Mouse (Mus musculus): ENCODE data around the gene Mslnl.
A peak's percentile ranks its signal among the peaks of the same experiment; 100 is the strongest.

Gene Mslnl

DNA sequence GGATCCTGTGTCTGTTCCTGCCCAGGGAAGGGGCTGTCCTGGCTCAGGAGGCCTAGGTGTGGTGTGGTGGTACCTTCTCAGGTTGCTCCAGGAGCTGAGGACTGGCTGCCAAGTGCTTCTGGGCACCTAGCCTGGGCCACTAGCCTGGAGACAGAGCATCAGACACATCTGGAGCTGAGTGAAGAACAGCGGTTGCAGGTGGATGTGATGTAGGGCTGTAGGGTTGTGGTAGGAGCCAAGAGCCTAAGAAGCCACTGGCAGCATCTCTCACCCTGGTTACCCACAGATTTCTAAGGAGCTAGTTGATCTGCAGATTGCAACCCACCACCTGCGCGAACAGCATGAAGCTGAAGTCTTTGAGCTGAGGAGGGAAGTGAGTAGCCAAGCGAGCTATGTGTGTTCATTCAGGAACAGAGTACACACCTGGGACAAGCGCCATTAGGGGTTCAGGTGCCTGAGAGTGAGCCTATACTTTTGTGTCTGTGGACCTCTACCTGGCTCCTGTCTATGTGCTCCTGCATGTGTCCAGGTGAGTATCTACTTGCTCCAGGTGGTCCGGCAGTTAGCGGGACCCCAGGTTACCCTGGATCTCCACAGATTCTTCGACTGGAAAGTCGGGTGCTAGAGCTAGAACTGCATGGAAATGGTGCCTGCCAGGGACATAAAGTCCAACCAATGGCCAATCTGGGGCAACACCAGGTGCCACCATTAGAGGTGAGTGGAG, 51.1 kb downstream of the Mslnl start:
- DNase-seq, result no peak

DNA sequence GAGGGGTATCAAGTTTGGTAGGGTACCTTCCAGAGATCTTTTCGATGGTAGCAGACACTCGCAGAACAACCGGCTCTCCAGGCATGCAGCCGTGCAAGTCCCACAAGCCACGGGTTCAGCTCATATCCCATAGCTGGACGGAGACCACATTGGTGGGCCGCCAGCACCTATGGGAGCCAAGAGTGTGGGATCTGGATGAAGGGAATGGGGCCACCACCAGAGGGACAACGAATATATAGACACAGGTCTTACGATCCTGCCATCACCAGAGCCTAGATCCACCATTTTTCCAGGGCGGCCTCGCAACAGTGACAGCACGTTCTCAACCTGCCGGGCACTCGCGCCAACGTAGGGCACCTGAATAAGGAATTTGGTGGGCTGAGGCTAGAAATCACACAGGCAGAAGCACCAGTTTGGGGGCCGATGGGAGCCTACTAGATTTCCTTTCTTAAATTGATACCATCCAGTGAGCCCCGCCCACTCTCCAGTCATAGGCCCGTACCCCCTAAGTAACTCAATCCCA, 55.5 kb downstream of the Mslnl start:
- no peak for DNase-seq

DNA sequence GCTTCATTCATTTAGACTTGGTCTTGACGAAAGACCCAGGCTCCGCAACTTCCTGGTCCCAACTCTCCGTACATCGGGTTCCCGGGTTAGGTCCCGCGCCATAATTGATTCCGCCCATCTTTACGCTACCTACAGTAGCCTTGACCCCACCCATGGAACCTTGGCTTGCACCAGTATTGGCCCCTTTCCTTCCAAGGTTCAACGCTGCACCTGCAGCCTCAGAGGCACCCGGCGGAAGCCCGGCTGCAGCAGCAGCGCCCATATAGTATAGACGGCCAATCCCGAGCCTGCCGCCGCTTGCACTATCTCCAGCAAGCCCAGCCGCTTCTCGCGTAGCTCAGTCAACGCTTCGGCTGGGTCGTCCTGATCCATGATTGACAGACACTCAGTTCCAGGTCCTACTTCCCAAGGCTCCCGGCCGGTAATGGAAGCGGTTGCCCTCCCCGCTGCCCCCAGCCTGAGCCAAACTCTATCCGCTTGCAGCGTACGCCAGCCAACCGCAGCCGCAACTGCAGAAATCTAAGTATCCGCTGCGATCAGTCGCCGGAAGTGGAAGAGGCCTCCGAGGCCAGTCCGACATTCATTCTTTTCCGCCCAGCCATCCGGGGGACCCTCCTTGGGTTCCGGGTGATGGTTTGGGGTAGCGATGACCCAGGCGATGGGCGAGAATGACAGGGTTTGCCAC, 56.1 kb downstream of the Mslnl start:
- peak; percentile 94 for DNase-seq

DNA sequence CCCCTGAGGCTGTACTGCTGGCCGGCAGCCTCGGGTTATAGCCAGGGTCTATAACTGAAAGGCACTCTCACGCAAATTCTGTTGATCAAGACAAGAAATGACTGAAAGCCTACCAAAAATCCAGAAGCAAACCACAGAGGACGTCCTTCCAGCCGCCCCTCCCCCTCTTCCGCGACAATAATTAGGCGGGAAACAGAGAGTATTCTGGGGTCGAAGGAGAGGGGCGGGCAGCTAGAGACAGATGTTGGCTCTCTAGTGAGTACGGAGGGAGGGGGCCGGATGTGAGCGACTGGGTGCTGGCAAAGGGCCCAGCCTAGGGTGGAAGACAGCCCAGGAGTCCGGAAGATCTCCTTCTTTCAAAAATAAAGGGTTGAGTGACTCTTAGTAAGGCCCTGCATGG, 56.8 kb downstream of the Mslnl start, which contains the start of gene Fam173a:
Fam173a (minus strand) TSS at position 287 of the 400 bp plus-strand sequence.
- DNase-seq, result peak; percentile 92

- no peak for DNase-seq
Observed at GRCm38 (mm10) chr17:25794197-25794596, 58.4 kb downstream of the Mslnl start.

DNA sequence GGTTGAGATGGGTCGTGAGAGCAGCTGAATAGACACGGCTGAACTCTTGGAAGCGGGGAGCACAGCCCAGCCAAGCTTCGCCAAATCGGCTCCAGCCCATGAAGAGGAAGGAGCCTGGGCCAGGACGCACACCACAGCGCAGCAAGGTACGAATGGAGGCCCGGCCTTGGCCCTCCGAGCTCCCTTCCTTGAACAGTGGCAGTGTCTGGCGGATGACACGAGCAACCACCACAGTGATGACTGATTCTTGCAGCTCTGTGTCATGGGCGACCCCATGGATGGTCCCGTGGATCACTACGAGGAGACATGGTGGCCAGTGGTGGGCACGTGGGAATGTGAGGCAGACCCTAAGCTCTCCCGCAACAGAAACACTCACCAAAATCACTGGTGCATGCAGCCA, 59.2 kb downstream of the Mslnl start:
- DNase-seq, result no peak

- DNase-seq, result no peak
Observed at GRCm38 (mm10) chr17:25795609-25796092, 59.8 kb downstream of the Mslnl start, which contains the start of gene AC134908.4. TSS of gene AC134908.4 (minus strand) at chr17:25795659.

DNA sequence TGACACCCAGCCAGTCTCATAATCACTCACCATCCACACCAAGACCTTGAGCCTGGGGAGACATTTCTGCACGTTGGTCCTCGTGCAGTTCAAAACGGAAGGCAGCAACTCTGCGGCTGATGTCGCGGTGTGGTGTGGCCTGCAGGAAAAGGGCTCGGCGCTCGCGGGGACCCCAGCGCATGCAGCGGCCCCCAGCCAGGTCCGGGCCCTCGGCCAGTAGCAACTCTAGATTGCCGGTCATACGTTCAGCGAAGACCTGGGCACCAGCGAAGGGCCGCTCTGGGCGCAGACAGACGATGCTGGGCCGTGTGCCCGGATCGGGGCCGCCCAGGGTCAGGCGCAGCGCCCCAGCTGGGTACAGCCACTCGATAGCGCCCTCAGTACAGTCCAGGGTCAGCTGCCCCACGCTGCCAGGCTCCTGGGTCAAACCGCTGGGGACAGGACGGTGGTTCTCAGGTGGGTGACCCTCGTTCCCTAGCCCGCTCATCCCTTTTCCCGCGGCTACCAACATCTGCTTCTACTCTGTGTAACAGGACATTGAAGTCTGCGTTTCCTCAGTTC, 60.4 kb downstream of the Mslnl start:
- peak; percentile 25 for DNase-seq

DNA sequence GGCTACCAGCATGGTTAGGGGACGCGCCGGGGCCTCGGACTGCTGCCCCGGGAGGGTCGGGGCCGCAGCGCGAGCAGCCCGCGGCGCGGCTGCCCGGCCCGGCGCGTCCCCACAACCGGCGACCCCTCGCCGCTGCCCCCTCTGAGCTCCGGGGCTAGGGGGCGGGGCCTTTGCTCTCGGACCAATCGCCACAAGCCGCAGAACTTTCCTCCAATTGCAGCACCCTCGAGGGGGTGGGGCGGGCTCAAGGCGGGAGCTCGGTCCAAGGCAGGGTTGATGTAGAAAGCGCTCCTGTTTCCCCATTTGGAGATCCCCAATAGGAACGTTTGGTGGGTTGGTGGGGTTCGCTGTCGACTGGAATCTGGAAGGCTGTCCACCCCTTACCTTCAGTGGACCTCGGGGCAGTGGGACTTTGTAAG, 61.1 kb downstream of the Mslnl start, which contains the start of gene Metrn:
Metrn (minus strand) TSS at position 186 of the 419 bp plus-strand sequence.
- DNase-seq, result peak; percentile 94

Measured in lung, postnatal 10 days (tissue).